Mouse (Mus musculus) myocyte (in vitro differentiated cells): ENCODE measurements around the gene H2-Ke6.

ENCODE experiments used
- POLR2AphosphoS2 ChIP-seq: IDR thresholded peaks from one replicate; pipeline ENCODE4 v1.6.1; 2011; ENCODE audit warnings: low read depth, control low read depth; ENCODE audit not compliant: insufficient read length
- TCF12 ChIP-seq: IDR thresholded peaks from one replicate; pipeline ENCODE4 v1.6.1; 2011; ENCODE audit warnings: mild to moderate bottlenecking, control low read depth; ENCODE audit not compliant: poor library complexity, insufficient read depth, severe bottlenecking

GRCm38 (mm10) chr17:34023678-34024077, 4.2 kb downstream of the H2-Ke6 start:
- no peak for TF ChIP-seq POLR2AphosphoS2
- no peak for TF ChIP-seq TCF12
